Mouse (Mus musculus): ENCODE data around the gene Lnx2. TPM values are rescaled to one million over a fixed set of nuclear protein-coding genes. Genes with fewer than 3 reads are reported as not detected.
A peak's percentile ranks its signal among the peaks of the same experiment; 100 is the strongest.

Gene Lnx2
- polyA plus RNA-seq, 1 experiment from 2014 or later = 5.7 TPM

GRCm38 (mm10) chr5:147020579-147020978 is 55.8 kb downstream of the Lnx2 start:
- Histone ChIP-seq H3K4me3 (ENCODE audit: low read depth, low read length) (no peak overlapping the region), H3K27ac (ENCODE audit: low read length) (no peak overlapping the region), H3K9me3 (replicated peaks; ENCODE audit: control insufficient read depth, low read length) (no peaks in the 10 kb centered on the region), H3K9ac (ENCODE audit: low read depth, low read length) (no peak overlapping the region), H3K4me1 (ENCODE audit: control insufficient read depth, low read depth, low read length) (no peaks in the 10 kb centered on the region; the same call in 1 of the 2 replicates), H3K27me3 (ENCODE audit: control insufficient read depth, insufficient read depth, low read depth, low read length) (no peaks in the 10 kb centered on the region), H3K4me2 (ENCODE audit: low read depth, low read length) (no peak overlapping the region), H3K36me3 (ENCODE audit: control insufficient read depth, insufficient read depth) (no peaks in the 10 kb centered on the region; the same call in none of the 2 replicates)
- ATAC-seq (ENCODE audit: low read depth) = no peak
- 82% methylated on average over 11 of the region's 11 CpGs for WGBS (ENCODE audit: insufficient replicate concordance)

- H3K4me1 ChIP-seq (ENCODE audit: control insufficient read depth, low read depth, low read length) = no peaks in the 10 kb centered on the region; the same call in 1 of the 2 replicates
- 78% methylated on average over 11 of the region's 11 CpGs for WGBS (ENCODE audit: insufficient replicate concordance)
- no peaks in the 10 kb centered on the region; the same call in none of the 2 replicates for H3K36me3 ChIP-seq (ENCODE audit: control insufficient read depth, insufficient read depth)
- no peak overlapping the region for H3K27ac ChIP-seq (ENCODE audit: low read length)
- no peak for ATAC-seq (ENCODE audit: low read depth)
- no peak overlapping the region for H3K4me3 ChIP-seq (ENCODE audit: low read depth, low read length)
- H3K4me2 ChIP-seq (ENCODE audit: low read depth, low read length) = no peak overlapping the region
- no peaks in the 10 kb centered on the region for H3K27me3 ChIP-seq (ENCODE audit: control insufficient read depth, insufficient read depth, low read depth, low read length)
- no peak overlapping the region for H3K9ac ChIP-seq (ENCODE audit: low read depth, low read length)
- no peaks in the 10 kb centered on the region for H3K9me3 ChIP-seq (replicated peaks; ENCODE audit: control insufficient read depth, low read length)
Measured at GRCm38 (mm10) chr5:147018761-147019160, 57.6 kb downstream of the Lnx2 start.

GRCm38 (mm10) chr5:147017526-147017925 is 58.9 kb downstream of the Lnx2 start:
- Histone ChIP-seq H3K36me3 (ENCODE audit: control insufficient read depth, insufficient read depth) (no peaks in the 10 kb centered on the region; the same call in none of the 2 replicates), H3K9ac (ENCODE audit: low read depth, low read length) (no peak overlapping the region), H3K9me3 (replicated peaks; ENCODE audit: control insufficient read depth, low read length) (no peaks in the 10 kb centered on the region), H3K4me2 (ENCODE audit: low read depth, low read length) (peak overlapping the region; percentile 9; the same call in 1 of the 2 replicates), H3K4me1 (ENCODE audit: control insufficient read depth, low read depth, low read length) (no peaks in the 10 kb centered on the region; the same call in 1 of the 2 replicates), H3K27ac (ENCODE audit: low read length) (no peak overlapping the region), H3K4me3 (ENCODE audit: low read depth, low read length) (no peak overlapping the region), H3K27me3 (ENCODE audit: control insufficient read depth, insufficient read depth, low read depth, low read length) (no peaks in the 10 kb centered on the region)
- peak; percentile 24; the same call in 1 of the 2 replicates for ATAC-seq (ENCODE audit: low read depth)
- WGBS (ENCODE audit: insufficient replicate concordance) = 69% methylated on average over 11 of the region's 11 CpGs

- H3K9ac ChIP-seq (ENCODE audit: low read depth, low read length) = no peak overlapping the region
- H3K9me3 ChIP-seq (replicated peaks; ENCODE audit: control insufficient read depth, low read length) = no peaks in the 10 kb centered on the region
- no peaks in the 10 kb centered on the region; the same call in none of the 2 replicates for H3K36me3 ChIP-seq (ENCODE audit: control insufficient read depth, insufficient read depth)
- no peak overlapping the region for H3K4me3 ChIP-seq (ENCODE audit: low read depth, low read length)
- H3K27me3 ChIP-seq (ENCODE audit: control insufficient read depth, insufficient read depth, low read depth, low read length) = no peaks in the 10 kb centered on the region
- no peaks in the 10 kb centered on the region; the same call in 1 of the 2 replicates for H3K4me1 ChIP-seq (ENCODE audit: control insufficient read depth, low read depth, low read length)
- no peak overlapping the region for H3K4me2 ChIP-seq (ENCODE audit: low read depth, low read length)
- H3K27ac ChIP-seq (ENCODE audit: low read length) = no peak overlapping the region
- ATAC-seq (ENCODE audit: low read depth) = peak; percentile 9; the same call in 1 of the 2 replicates
- WGBS (ENCODE audit: insufficient replicate concordance) = 80% methylated on average over 12 of the region's 12 CpGs
Measured at GRCm38 (mm10) chr5:147016622-147017021, 59.8 kb downstream of the Lnx2 start.

GRCm38 (mm10) chr5:147015191-147015590 is 61.2 kb downstream of the Lnx2 start:
- no peaks in the 10 kb centered on the region; the same call in 1 of the 2 replicates for H3K4me1 ChIP-seq (ENCODE audit: control insufficient read depth, low read depth, low read length)
- H3K4me2 ChIP-seq (ENCODE audit: low read depth, low read length) = no peak overlapping the region
- no peak for ATAC-seq (ENCODE audit: low read depth)
- WGBS (ENCODE audit: insufficient replicate concordance) = 73% methylated on average over 7 of the region's 7 CpGs
- H3K4me3 ChIP-seq (ENCODE audit: low read depth, low read length) = no peak overlapping the region
- no peaks in the 10 kb centered on the region for H3K9me3 ChIP-seq (replicated peaks; ENCODE audit: control insufficient read depth, low read length)
- no peaks in the 10 kb centered on the region; the same call in none of the 2 replicates for H3K36me3 ChIP-seq (ENCODE audit: control insufficient read depth, insufficient read depth)
- no peak overlapping the region for H3K27ac ChIP-seq (ENCODE audit: low read length)
- H3K9ac ChIP-seq (ENCODE audit: low read depth, low read length) = no peak overlapping the region
- no peaks in the 10 kb centered on the region for H3K27me3 ChIP-seq (ENCODE audit: control insufficient read depth, insufficient read depth, low read depth, low read length)

- Histone ChIP-seq H3K27ac (ENCODE audit: low read length) (no peak overlapping the region), H3K27me3 (ENCODE audit: control insufficient read depth, insufficient read depth, low read depth, low read length) (no peaks in the 10 kb centered on the region), H3K4me2 (ENCODE audit: low read depth, low read length) (no peak overlapping the region), H3K9ac (ENCODE audit: low read depth, low read length) (no peak overlapping the region), H3K4me1 (ENCODE audit: control insufficient read depth, low read depth, low read length) (no peaks in the 10 kb centered on the region; the same call in 1 of the 2 replicates), H3K9me3 (replicated peaks; ENCODE audit: control insufficient read depth, low read length) (no peaks in the 10 kb centered on the region), H3K36me3 (ENCODE audit: control insufficient read depth, insufficient read depth) (no peaks in the 10 kb centered on the region; the same call in 1 of the 2 replicates), H3K4me3 (ENCODE audit: low read depth, low read length) (no peak overlapping the region)
- no peak for ATAC-seq (ENCODE audit: low read depth)
- WGBS (ENCODE audit: insufficient replicate concordance) = 52% methylated on average over 6 of the region's 6 CpGs
Measured at GRCm38 (mm10) chr5:147013845-147014244, 62.5 kb downstream of the Lnx2 start.

GRCm38 (mm10) chr5:147011333-147011732 is 65.1 kb downstream of the Lnx2 start:
- no peak overlapping the region for H3K27ac ChIP-seq (ENCODE audit: low read length)
- H3K9me3 ChIP-seq (replicated peaks; ENCODE audit: control insufficient read depth, low read length) = no peaks in the 10 kb centered on the region
- H3K4me2 ChIP-seq (ENCODE audit: low read depth, low read length) = no peak overlapping the region
- 68% methylated on average over 10 of the region's 10 CpGs for WGBS (ENCODE audit: insufficient replicate concordance)
- H3K36me3 ChIP-seq (ENCODE audit: control insufficient read depth, insufficient read depth) = no peaks in the 10 kb centered on the region
- no peak overlapping the region for H3K9ac ChIP-seq (ENCODE audit: low read depth, low read length)
- no peak for ATAC-seq (ENCODE audit: low read depth)
- no peaks in the 10 kb centered on the region for H3K27me3 ChIP-seq (ENCODE audit: control insufficient read depth, insufficient read depth, low read depth, low read length)
- no peak overlapping the region for H3K4me3 ChIP-seq (ENCODE audit: low read depth, low read length)
- no peaks in the 10 kb centered on the region for H3K4me1 ChIP-seq (ENCODE audit: control insufficient read depth, low read depth, low read length)

- Histone ChIP-seq H3K4me2 (ENCODE audit: low read depth, low read length) (no peak overlapping the region), H3K4me3 (ENCODE audit: low read depth, low read length) (no peak overlapping the region), H3K36me3 (ENCODE audit: control insufficient read depth, insufficient read depth) (no peaks in the 10 kb centered on the region), H3K9me3 (replicated peaks; ENCODE audit: control insufficient read depth, low read length) (no peaks in the 10 kb centered on the region; the same call in 1 of the 2 replicates), H3K9ac (ENCODE audit: low read depth, low read length) (no peak overlapping the region), H3K4me1 (ENCODE audit: control insufficient read depth, low read depth, low read length) (no peaks in the 10 kb centered on the region), H3K27me3 (ENCODE audit: control insufficient read depth, insufficient read depth, low read depth, low read length) (no peaks in the 10 kb centered on the region), H3K27ac (ENCODE audit: low read length) (no peak overlapping the region)
- no peak for ATAC-seq (ENCODE audit: low read depth)
- 27% methylated on average over 1 of the region's 1 CpGs for WGBS (ENCODE audit: insufficient replicate concordance)
Measured at GRCm38 (mm10) chr5:147003303-147003702, 73.1 kb downstream of the Lnx2 start.

- Histone ChIP-seq H3K9ac (ENCODE audit: low read depth, low read length) (no peak overlapping the region), H3K27ac (ENCODE audit: low read length) (no peak overlapping the region), H3K36me3 (ENCODE audit: control insufficient read depth, insufficient read depth) (no peaks in the 10 kb centered on the region), H3K9me3 (replicated peaks; ENCODE audit: control insufficient read depth, low read length) (no peaks in the 10 kb centered on the region; the same call in 1 of the 2 replicates), H3K4me1 (ENCODE audit: control insufficient read depth, low read depth, low read length) (no peaks in the 10 kb centered on the region), H3K4me2 (ENCODE audit: low read depth, low read length) (no peak overlapping the region), H3K27me3 (ENCODE audit: control insufficient read depth, insufficient read depth, low read depth, low read length) (no peaks in the 10 kb centered on the region), H3K4me3 (ENCODE audit: low read depth, low read length) (no peak overlapping the region)
- no peak for ATAC-seq (ENCODE audit: low read depth)
- 66% methylated on average over 4 of the region's 4 CpGs for WGBS (ENCODE audit: insufficient replicate concordance)
Measured at GRCm38 (mm10) chr5:147001312-147001711, 75.1 kb downstream of the Lnx2 start.
